Mouse (Mus musculus) lung, embryonic 16.5 days (tissue): Measurements from ENCODE around the gene Pth1r. TPM values are rescaled to one million over a fixed set of nuclear protein-coding genes. Genes with fewer than 3 reads are reported as not detected.

Source experiments
- ATAC-seq: fragments of 200-750 bp; cut with Nextera tagmentation; 2 replicates; pipeline ENCODE4 v1.8.0; 2017; ENCODE audit warnings: low read depth, mild to moderate bottlenecking, moderate library complexity
- H3K27ac ChIP-seq: fragments of 300-500 bp; sonication (generic); 2 replicates; pipeline ENCODE4 v1.5.1; 2014; ENCODE audit warnings: mild to moderate bottlenecking, control low read depth, low read length
- H3K27me3 ChIP-seq: fragments of 300-500 bp; sonication (generic); 2 replicates; pipeline ENCODE4 v1.6.1; 2014; ENCODE audit warnings: low read depth, low read length, mixed read lengths; ENCODE audit not compliant: control insufficient read depth, insufficient read depth
- H3K36me3 ChIP-seq: fragments of 300-500 bp; sonication (generic); 2 replicates; pipeline ENCODE4 v1.6.1; 2014; ENCODE audit warnings: low read length; ENCODE audit not compliant: control insufficient read depth, insufficient read depth
- H3K4me1 ChIP-seq: fragments of 300-500 bp; sonication (generic); replicated peaks from 2 replicates; pipeline ENCODE4 v1.6.1; 2014; ENCODE audit warnings: low read length, mixed read lengths; ENCODE audit not compliant: control insufficient read depth, insufficient read depth
- H3K4me2 ChIP-seq: fragments of 300-500 bp; sonication (generic); 2 replicates; pipeline ENCODE4 v1.6.1; 2014; ENCODE audit warnings: low read depth, low read length, control low read depth
- H3K4me3 ChIP-seq: fragments of 300-500 bp; sonication (generic); 2 replicates; pipeline ENCODE4 v1.5.1; 2014; ENCODE audit warnings: mild to moderate bottlenecking, low read length, control low read depth
- H3K9ac ChIP-seq: fragments of 300-500 bp; sonication (generic); 2 replicates; pipeline ENCODE4 v1.6.1; 2014; ENCODE audit warnings: low read length, control low read depth
- H3K9me3 ChIP-seq: fragments of 300-500 bp; sonication (generic); 2 replicates; pipeline ENCODE4 v1.6.1; 2016; ENCODE audit warnings: low read length; ENCODE audit not compliant: control insufficient read depth
- WGBS: fragments of 180-500 bp; shearing (Covaris S2); extraction: QIAGEN DNeasy Blood & Tissue Kit; methylation state at CpG from one replicate; pipeline ENCODE4 v1.1.7; 2014; 5-methylcytosine and 5-hydroxymethylcytosine counted together
- polyA plus RNA-seq: library from polyadenylated mRNA; unstranded; fragments of >200 nt; fragmentation: Nextera tagmentation; extraction: Ambion mirVana; gene quantifications from 2 replicates; pipeline ENCODE4 v1.2.1, GENCODE M21; 2015

The Pth1r gene
- polyA plus RNA-seq, 1 experiment from 2014 or later, result 60.3 TPM

- no peak overlapping the region for H3K9ac ChIP-seq
- H3K4me2 ChIP-seq, result no peak overlapping the region
- H3K4me3 ChIP-seq, result no peak overlapping the region
- peaks cover 9% of the 10 kb centered on the region for H3K36me3 ChIP-seq
- no peak for ATAC-seq
- H3K4me1 ChIP-seq, result no peaks in the 10 kb centered on the region
- H3K9me3 ChIP-seq, result no peaks in the 10 kb centered on the region
- H3K27ac ChIP-seq, result no peak overlapping the region; the same call in 1 of the 2 replicates
- WGBS, result 83% methylated on average over 3 of the region's 3 CpGs
- H3K27me3 ChIP-seq, result no peaks in the 10 kb centered on the region
Measured at GRCm38 (mm10) chr9:110697465-110697864, 49.5 kb downstream of the Pth1r start.

GRCm38 (mm10) chr9:110696427-110696826 is 50.5 kb downstream of the Pth1r start:
- H3K27ac ChIP-seq, result no peak overlapping the region
- H3K4me2 ChIP-seq, result no peak overlapping the region
- H3K4me1 ChIP-seq, result no peaks in the 10 kb centered on the region
- ATAC-seq, result peak; percentile 32; the same call in 1 of the 2 replicates
- 86% methylated on average over 5 of the region's 5 CpGs for WGBS
- H3K9me3 ChIP-seq, result no peaks in the 10 kb centered on the region
- peaks cover 9% of the 10 kb centered on the region for H3K36me3 ChIP-seq
- H3K27me3 ChIP-seq, result no peaks in the 10 kb centered on the region
- no peak overlapping the region for H3K9ac ChIP-seq
- no peak overlapping the region for H3K4me3 ChIP-seq

- no peaks in the 10 kb centered on the region; the same call in 1 of the 2 replicates for H3K4me1 ChIP-seq
- no peaks in the 10 kb centered on the region for H3K27me3 ChIP-seq
- no peak overlapping the region for H3K9ac ChIP-seq
- no peak overlapping the region for H3K27ac ChIP-seq
- no peak overlapping the region for H3K4me3 ChIP-seq
- H3K9me3 ChIP-seq, result no peaks in the 10 kb centered on the region
- no peak for ATAC-seq
- no peak overlapping the region for H3K4me2 ChIP-seq
- peaks cover 9% of the 10 kb centered on the region for H3K36me3 ChIP-seq
- 75% methylated on average over 4 of the region's 4 CpGs for WGBS
Measured at GRCm38 (mm10) chr9:110695165-110695755, 51.7 kb downstream of the Pth1r start.

- peak; percentile 72 for ATAC-seq
- Histone ChIP-seq H3K36me3 (peaks cover 3% of the 10 kb centered on the region), H3K9ac (peak overlapping the region; percentile 39; the same call in 1 of the 2 replicates), H3K27ac (peak overlapping the region; percentile 96), H3K27me3 (no peaks in the 10 kb centered on the region), H3K4me2 (peak overlapping the region; percentile 40; the same call in 1 of the 2 replicates), H3K4me1 (peaks cover 25% of the 10 kb centered on the region), H3K4me3 (no peak overlapping the region; the same call in 1 of the 2 replicates), H3K9me3 (no peaks in the 10 kb centered on the region)
- 66% methylated on average over 8 of the region's 8 CpGs for WGBS
Measured at GRCm38 (mm10) chr9:110689261-110689779, 57.6 kb downstream of the Pth1r start.

GRCm38 (mm10) chr9:110687846-110688245 is 59.1 kb downstream of the Pth1r start:
- 80% methylated on average over 2 of the region's 2 CpGs for WGBS
- H3K4me1 ChIP-seq, result peaks cover 35% of the 10 kb centered on the region

GRCm38 (mm10) chr9:110687061-110687460 is 59.9 kb downstream of the Pth1r start:
- Histone ChIP-seq H3K36me3 (no peaks in the 10 kb centered on the region), H3K9ac (no peak overlapping the region), H3K4me2 (no peak overlapping the region), H3K27ac (no peak overlapping the region), H3K4me1 (peaks cover 42% of the 10 kb centered on the region), H3K9me3 (no peaks in the 10 kb centered on the region), H3K4me3 (no peak overlapping the region), H3K27me3 (no peaks in the 10 kb centered on the region)
- WGBS, result 63% methylated on average over 5 of the region's 5 CpGs
- no peak for ATAC-seq

More at GRCm38 (mm10) chr9:110687846-110688245, 59.1 kb downstream of the Pth1r start:
- Histone ChIP-seq H3K9ac (no peak overlapping the region), H3K4me3 (no peak overlapping the region), H3K4me2 (no peak overlapping the region), H3K27ac (peak overlapping the region; percentile 31; the same call in 1 of the 2 replicates), H3K9me3 (no peaks in the 10 kb centered on the region), H3K36me3 (no peaks in the 10 kb centered on the region; the same call in 1 of the 2 replicates), H3K27me3 (no peaks in the 10 kb centered on the region)
- no peak for ATAC-seq

- Histone ChIP-seq H3K36me3 (no peaks in the 10 kb centered on the region), H3K27me3 (no peaks in the 10 kb centered on the region), H3K9me3 (no peaks in the 10 kb centered on the region), H3K4me3 (no peak overlapping the region), H3K9ac (no peak overlapping the region), H3K4me2 (no peak overlapping the region), H3K27ac (0 out of 2 replicates have a peak overlapping the region, but pooled peaks have one; percentile 97), H3K4me1 (peaks cover 45% of the 10 kb centered on the region)
- WGBS, result 63% methylated on average over 3 of the region's 3 CpGs
- no peak for ATAC-seq
Measured at GRCm38 (mm10) chr9:110686472-110686871, 60.5 kb downstream of the Pth1r start.

- no peaks in the 10 kb centered on the region for H3K9me3 ChIP-seq
- no peak for ATAC-seq
- H3K9ac ChIP-seq, result peak overlapping the region; percentile 42
- H3K27me3 ChIP-seq, result no peaks in the 10 kb centered on the region
- H3K4me3 ChIP-seq, result no peak overlapping the region
- H3K27ac ChIP-seq, result peak overlapping the region; percentile 97
- WGBS, result 74% methylated on average over 5 of the region's 5 CpGs
- H3K4me2 ChIP-seq, result no peak overlapping the region
- H3K36me3 ChIP-seq, result no peaks in the 10 kb centered on the region
- peaks cover 45% of the 10 kb centered on the region for H3K4me1 ChIP-seq
Measured at GRCm38 (mm10) chr9:110685591-110685990, 61.4 kb downstream of the Pth1r start.

GRCm38 (mm10) chr9:110685187-110685586 is 61.8 kb downstream of the Pth1r start:
- Histone ChIP-seq H3K4me2 (no peak overlapping the region), H3K9me3 (no peaks in the 10 kb centered on the region), H3K4me1 (peaks cover 45% of the 10 kb centered on the region), H3K9ac (peak overlapping the region; percentile 42), H3K4me3 (no peak overlapping the region), H3K36me3 (no peaks in the 10 kb centered on the region), H3K27me3 (no peaks in the 10 kb centered on the region), H3K27ac (peak overlapping the region; percentile 97)
- WGBS, result 86% methylated on average over 8 of the region's 8 CpGs
- no peak for ATAC-seq
